Mouse (Mus musculus) lung, adult 2 months (tissue): Measurements from ENCODE around the gene Coq10b. TPM values are rescaled to one million over a fixed set of nuclear protein-coding genes. Genes with fewer than 3 reads are reported as not detected.
A peak's percentile ranks its signal among the peaks of the same experiment; 100 is the strongest.
"Not testable (repeated sequence)": the region's sequence is repeated elsewhere in the genome, so short reads cannot be mapped to it uniquely, and the experiment has no call there.

Source experiments
- DNase-seq: peaks from one replicate; pipeline ENCODE4 v3.0.0; 2022
- H3K4me1 ChIP-seq: fragments of 200-500 bp; 2 replicates; pipeline ENCODE4 v1.6.1; 2011; ENCODE audit warnings: low read length; ENCODE audit not compliant: control insufficient read depth, insufficient read depth
- H3K4me3 ChIP-seq: fragments of 200-500 bp; replicated peaks from 2 replicates; pipeline ENCODE3; 2011; ENCODE audit warnings: low read depth, mild to moderate bottlenecking, control low read depth, low read length; ENCODE audit errors: extremely low read depth
- CTCF ChIP-seq: fragments of 200-500 bp; IDR thresholded peaks from 2 replicates; pipeline ENCODE4 v1.5.1; 2011; ENCODE audit warnings: mild to moderate bottlenecking, low read length, control low read depth; ENCODE audit not compliant: insufficient read depth
- POLR2A ChIP-seq: fragments of 200-500 bp; IDR thresholded peaks from 2 replicates; pipeline ENCODE4 v1.6.1; 2011; ENCODE audit warnings: low read depth, mild to moderate bottlenecking, control low read depth, low read length, borderline replicate concordance; ENCODE audit errors: extremely low read depth
- WGBS: fragments of 180-500 bp; shearing (Covaris S2); methylation state at CpG from one replicate; pipeline ENCODE4 v1.1.7; 2018; 5-methylcytosine and 5-hydroxymethylcytosine counted together
- polyA plus RNA-seq: library from polyadenylated mRNA; depleted of rRNA; stranded (reverse); fragments of >200 nt; gene quantifications from 2 replicates; pipeline ENCODE4 v1.2.3, GENCODE M21; 2012

Gene Coq10b
- polyA plus RNA-seq, 1 experiment = 8.7 TPM

DNA sequence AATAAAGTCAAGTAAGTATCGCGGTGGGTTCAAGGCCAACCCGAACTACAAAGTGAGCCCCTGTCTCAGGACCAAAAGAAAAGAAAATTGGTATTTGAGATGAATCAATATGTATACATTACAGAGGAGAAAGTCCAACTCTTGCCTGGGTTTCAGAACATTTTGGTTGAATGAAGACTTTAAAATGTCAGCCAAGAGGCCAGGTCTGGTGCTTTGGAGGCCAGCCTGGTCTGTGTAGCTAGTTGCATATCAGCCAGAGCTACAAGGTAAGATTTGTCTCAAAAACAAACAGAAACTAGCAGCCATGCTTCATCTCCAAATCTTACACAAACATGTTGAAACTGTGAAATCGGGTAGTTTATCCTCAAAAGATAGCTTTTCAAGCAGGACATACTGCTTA, 1.0 kb downstream of the Coq10b start:
- TF ChIP-seq CTCF = no peak
- TF ChIP-seq POLR2A = no peak
- no peak for DNase-seq
- H3K4me3 ChIP-seq = peak overlapping the region; percentile 70
- H3K4me1 ChIP-seq = peaks cover 6% of the 10 kb centered on the region
- WGBS = 71% methylated on average over 4 of the region's 4 CpGs

DNA sequence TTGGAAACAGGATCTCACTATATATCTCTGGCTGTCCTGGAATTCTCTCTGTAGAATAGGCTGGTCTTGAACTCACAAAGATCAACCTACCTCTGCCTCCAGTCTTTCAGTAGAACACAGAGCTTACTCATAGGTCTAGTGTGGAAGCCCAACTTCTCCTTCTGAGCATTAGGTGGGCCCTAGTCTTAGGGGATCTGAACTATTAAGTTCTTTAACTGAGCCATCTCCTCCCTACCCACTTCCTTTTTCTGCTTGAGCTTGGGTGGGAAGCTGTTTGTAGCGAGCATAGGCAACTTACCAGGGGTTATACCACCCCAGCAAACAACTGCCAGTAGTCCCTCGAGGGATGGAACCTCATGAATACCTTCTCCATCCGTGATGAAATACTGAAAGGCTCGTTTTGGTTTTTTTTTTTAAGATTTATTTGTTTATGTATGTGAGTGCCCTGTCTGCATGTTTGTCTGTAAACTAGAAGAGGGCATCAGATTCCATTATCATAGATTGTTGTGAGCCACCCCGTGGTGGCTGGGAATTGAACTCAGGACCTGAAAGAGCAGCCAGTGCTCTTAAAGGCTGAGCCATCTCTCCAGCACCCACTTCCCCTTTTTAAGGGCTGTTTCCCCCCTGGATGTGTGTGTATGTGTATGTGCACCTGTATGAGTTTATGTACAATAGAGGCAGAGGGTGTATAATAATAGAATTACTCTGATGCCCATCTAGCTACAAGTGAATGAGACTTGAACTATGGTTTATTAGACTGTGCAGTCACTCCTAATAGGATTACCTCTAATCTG, 2.9 kb downstream of the Coq10b start:
- DNase-seq = no peak
- Histone ChIP-seq H3K4me3 (no peak overlapping the region), H3K4me1 (peaks cover 6% of the 10 kb centered on the region)
- TF ChIP-seq POLR2A (no peak), CTCF (no peak)
- WGBS = 74% methylated on average over 5 of the region's 5 CpGs

DNA sequence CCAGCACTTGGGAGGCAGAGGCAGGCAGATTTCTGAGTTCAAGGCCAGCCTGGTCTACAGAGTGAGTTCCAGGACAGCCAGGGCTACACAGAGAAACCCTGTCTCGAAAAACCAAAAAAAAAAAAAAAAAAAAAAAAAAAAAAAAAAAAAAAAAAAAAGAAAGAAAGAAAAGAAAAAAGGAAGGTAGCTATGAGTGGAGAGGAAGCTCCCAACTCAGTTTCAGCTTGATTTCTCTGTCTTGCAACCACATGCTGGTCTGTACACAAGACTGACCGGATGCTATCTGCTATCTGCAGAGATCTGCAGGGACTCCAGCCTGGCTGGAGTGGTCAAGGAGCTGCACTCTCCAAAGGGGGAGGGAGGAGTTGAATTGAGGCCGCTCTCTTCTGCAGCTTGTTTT, 5.8 kb downstream of the Coq10b start:
- H3K4me3 ChIP-seq, DNase-seq, H3K4me1 ChIP-seq: not testable (repeated sequence)
- 68% methylated on average over 2 of the region's 3 CpGs for WGBS

DNA sequence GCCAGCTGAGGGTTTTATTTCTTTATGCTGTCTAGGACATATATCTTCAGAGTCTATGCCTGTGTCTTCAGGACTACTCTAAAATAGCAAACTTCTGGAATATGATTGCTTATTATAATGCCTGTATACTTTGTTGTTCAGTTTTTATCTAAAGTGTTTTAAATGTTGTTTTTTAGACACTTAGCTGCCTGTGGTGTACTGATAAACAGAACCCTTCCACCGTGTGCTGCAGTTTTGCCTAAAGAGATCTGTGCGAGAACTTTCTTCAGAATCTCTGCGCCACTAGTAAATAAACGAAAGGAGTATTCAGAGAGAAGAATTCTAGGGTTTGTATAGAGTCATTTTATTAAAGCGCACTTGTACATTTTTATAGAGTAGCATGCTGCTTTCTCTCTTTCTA, 8.5 kb downstream of the Coq10b start:
- TF ChIP-seq CTCF (no peak), POLR2A (no peak)

DNA sequence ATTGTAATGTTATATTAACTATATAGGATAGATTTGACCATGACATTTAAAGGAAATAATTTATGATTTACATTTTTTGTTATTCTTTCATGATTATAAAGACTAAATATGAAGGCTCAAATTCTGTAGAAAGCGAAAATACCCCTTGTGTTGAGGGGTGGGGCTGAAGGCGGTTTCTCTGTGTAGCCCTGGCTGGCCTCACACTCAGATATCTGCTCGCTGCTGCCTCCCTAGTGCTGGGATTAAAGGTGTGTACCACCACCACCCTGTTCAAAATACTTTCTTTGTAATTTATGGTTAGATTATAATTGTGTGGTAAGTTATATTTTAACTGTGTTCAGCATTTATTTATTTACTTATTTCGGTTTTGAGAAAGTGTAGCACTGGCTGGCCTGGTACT, 9.2 kb downstream of the Coq10b start:
- no peak for TF ChIP-seq CTCF
- TF ChIP-seq POLR2A = no peak
- 92% methylated on average over 4 of the region's 4 CpGs for WGBS

More for the DNA sequence above, 8.5 kb downstream of the Coq10b start:
- 85% methylated on average over 5 of the region's 5 CpGs for WGBS
- no peak overlapping the region for H3K4me3 ChIP-seq
- H3K4me1 ChIP-seq = no peaks in the 10 kb centered on the region
- no peak for DNase-seq

DNA sequence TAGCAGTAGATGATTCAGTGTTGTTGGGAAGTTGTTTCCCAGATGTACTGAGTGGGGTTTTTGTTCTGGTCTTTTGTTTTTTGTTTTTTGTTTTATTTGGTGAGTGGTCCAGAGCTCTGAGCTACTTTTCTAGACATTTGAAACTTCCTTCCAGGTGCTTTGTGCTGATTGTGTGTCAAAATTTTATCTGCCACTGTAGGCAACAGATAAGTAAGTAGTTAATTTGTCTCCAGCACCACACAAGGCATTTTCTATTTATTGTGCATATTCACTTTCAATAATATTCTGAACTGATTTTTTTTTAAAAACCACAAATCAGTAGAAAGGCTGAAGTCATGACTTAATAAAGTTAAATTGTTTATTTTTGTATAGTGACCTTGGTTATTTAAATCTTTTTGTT, 19.8 kb downstream of the Coq10b start:
- not testable (repeated sequence) for DNase-seq, H3K4me3 ChIP-seq, H3K4me1 ChIP-seq

More for the DNA sequence above, 9.2 kb downstream of the Coq10b start:
- no peaks in the 10 kb centered on the region for H3K4me1 ChIP-seq
- DNase-seq = no peak
- H3K4me3 ChIP-seq = no peak overlapping the region

DNA sequence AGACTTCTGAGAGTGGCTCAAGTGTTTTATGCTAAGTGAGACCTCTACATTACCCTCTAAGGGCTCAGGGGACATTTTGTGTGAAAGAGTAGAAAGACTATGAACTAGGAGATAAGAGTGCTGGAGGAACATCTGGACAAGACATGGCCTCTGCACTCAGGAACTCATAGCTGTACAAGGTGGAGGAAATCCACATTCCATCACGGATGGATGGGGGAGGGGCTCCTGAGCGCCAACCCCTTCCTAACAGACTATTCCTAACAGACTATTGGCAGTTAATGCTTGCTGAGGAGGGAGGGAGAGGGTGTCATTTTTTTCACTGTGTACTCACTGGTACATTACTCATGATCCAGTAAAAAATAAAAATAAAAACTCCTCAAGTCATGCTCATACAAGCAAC, 22.2 kb downstream of the Coq10b start:
- TF ChIP-seq CTCF (no peak), POLR2A (no peak)
- WGBS = 37% methylated on average over 2 of the region's 2 CpGs
- no peak overlapping the region for H3K4me3 ChIP-seq
- H3K4me1 ChIP-seq = no peaks in the 10 kb centered on the region; the same call in 1 of the 2 replicates
- no peak for DNase-seq

GRCm38 (mm10) chr1:55075652-55076394, 23.3 kb downstream of the Coq10b start:
- Histone ChIP-seq H3K4me3 (no peak overlapping the region), H3K4me1 (no peaks in the 10 kb centered on the region; the same call in 1 of the 2 replicates)
- WGBS = 72% methylated on average over 5 of the region's 5 CpGs
- DNase-seq = no peak
- no peak for TF ChIP-seq POLR2A
- no peak for TF ChIP-seq CTCF

- TF ChIP-seq POLR2A = no peak
- TF ChIP-seq CTCF = no peak
- no peaks in the 10 kb centered on the region; the same call in 1 of the 2 replicates for H3K4me1 ChIP-seq
Observed at GRCm38 (mm10) chr1:55076395-55076743, 23.8 kb downstream of the Coq10b start.

GRCm38 (mm10) chr1:55076849-55077516, 24.4 kb downstream of the Coq10b start:
- no peak for DNase-seq
- H3K4me1 ChIP-seq = no peaks in the 10 kb centered on the region; the same call in 1 of the 2 replicates
- TF ChIP-seq POLR2A (no peak), CTCF (no peak)
- WGBS = 86% methylated on average over 2 of the region's 2 CpGs
- no peak overlapping the region for H3K4me3 ChIP-seq

More at GRCm38 (mm10) chr1:55076395-55076743, 23.8 kb downstream of the Coq10b start:
- DNase-seq = no peak
- H3K4me3 ChIP-seq = no peak overlapping the region
